Mouse (Mus musculus): Measurements from ENCODE around the gene Kdm1a.

- no peak for TF ChIP-seq CTCF (IDR thresholded peaks at IDR 0.05; ENCODE audit: low read depth, low read length)
- no peak for TF ChIP-seq POLR2A (IDR thresholded peaks at IDR 0.05; ENCODE audit: borderline replicate concordance, low read depth, low read length)
These were observed 18.8 kb upstream of the Kdm1a start for GRCm38 (mm10) chr4:136621336-136621735.

Data from bone marrow macrophage, adult 2 months (primary cell).